Mouse (Mus musculus) E14TG2a.4 (cell line): ENCODE data around the gene Schip1.

ENCODE experiments used
- CTCF ChIP-seq: conservative IDR thresholded peaks from 2 replicates; pipeline ENCODE4 v1.5.1; 2014; ENCODE audit warnings: low read length
- NANOG ChIP-seq: IDR thresholded peaks from 2 replicates; pipeline ENCODE4 v1.6.1; 2014; ENCODE audit warnings: borderline replicate concordance, low read length, mixed read lengths

- peak; percentile 35 for TF ChIP-seq CTCF
- TF ChIP-seq NANOG = no peak
These were observed 550.6 kb downstream of the Schip1 start for GRCm38 (mm10) chr3:68615042-68615810.
